Mouse (Mus musculus): ENCODE results near the gene Flot1. TPM values are rescaled to one million over a fixed set of nuclear protein-coding genes. Genes with fewer than 3 reads are reported as not detected.

The Flot1 gene
- 6.8 TPM for polyA plus RNA-seq (2014; fragmentation: Illumina TruSeq; extraction: RNeasy Lipid Tissue Mini Kit (QIAGEN cat#74804))

DNA sequence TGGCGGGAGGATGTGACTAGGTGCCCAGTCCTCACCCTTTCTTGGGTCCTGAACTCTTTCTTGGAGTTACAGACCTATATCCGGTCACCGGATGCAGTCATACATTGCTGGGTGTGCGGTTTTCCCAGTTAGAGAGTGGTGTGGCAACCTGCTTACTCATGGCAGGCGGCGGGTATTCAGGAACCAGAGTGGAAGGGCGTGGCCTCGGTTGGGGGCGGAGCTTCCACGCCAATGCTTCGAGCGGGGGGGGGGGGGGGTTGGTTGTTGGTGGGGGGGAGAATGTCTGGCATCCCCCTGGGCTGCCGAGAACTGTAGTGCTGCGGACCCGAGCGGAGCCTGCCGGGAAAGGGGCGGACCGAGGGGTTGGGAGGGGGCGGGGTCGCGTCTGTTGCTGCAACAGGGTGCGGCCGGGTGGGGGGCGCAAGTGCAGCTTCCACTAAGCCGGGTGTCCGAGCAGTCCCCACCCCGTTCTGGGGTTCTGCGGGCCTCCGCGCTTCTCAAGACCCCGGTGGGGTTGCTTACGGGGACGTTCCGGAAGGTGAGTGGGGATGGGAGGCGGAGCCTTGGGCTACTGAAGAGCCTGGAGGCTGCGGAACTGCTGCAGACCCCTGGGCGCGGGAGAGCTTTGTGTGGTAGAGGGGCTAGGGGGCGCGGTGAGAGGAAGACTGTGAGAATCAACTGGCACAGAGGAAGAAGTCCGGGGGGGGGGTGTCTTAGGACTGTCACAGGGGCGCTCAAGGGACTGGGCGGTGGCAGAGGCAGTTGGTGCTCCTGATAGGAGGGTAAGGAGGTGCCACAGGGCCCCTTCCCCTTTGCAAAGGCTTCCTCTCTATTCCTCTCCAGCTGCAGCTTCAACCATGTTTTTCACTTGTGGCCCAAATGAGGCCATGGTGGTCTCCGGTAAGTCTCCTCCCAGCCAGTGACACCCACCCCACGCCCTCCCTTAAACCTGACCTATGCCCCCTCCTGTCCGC is at the start of gene Flot1:
Gene Flot1, plus strand, starts transcription at position 267 of the 974 bp plus-strand sequence.

DNA sequence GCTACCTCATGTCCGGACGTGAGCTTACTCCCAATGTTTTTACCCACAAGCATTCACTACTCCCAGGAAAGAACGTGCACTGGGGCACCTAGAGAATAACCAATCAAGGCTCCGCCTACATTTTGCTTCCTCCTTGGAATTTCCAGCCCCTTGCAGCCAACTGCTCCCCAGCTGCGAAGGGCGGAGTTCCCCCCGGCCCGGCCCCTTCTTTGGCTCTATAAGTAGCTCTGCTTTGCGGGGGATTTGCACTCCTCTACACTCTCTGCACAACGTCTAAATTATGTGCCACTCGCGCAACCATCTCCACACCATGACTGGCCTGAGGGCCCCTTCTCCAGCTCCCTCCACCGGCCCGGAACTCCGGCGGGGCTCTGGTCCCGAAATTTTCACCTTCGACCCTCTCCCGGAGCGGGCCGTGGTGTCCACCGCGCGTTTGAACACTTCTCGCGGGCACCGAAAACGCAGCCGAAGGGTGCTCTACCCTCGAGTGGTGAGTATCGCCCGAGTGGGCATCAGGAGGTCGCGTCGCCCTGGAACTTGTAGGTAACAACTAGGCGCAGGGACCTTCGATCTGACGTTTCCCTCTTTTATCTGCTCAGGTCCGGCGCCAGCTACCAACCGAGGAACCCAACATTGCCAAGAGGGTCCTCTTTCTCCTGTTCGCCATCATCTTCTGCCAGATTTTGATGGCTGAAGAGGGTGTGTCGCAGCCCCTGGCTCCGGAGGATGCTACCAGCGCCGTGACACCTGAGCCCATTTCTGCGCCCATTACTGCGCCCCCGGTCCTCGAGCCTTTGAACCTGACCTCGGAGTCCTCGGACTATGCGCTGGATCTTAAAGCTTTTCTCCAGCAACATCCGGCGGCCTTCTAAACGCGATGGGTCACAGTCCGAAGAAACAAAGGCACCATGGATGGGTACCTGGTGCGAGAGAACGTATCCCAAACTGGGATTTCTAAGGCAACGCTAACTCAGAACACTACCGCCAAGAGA is 1.3 kb upstream of the Flot1 start, which contains the start of gene Ier3:
Gene Ier3, plus strand, starts transcription at position 246 of the 992 bp plus-strand sequence.

GRCm38 (mm10) chr17:35838122-35838544 is 15.1 kb downstream of the Flot1 start, which contains the start of gene Tubb5:
Gene Tubb5, minus strand, starts transcription at chr17:35838306.

GRCm38 (mm10) chr17:35841076-35841950 is 18.3 kb downstream of the Flot1 start, which contains the start of gene Mdc1:
Gene Mdc1, plus strand, starts transcription at chr17:35841515.

GRCm38 (mm10) chr17:35861198-35861857 is 38.3 kb downstream of the Flot1 start, which contains the start of gene Nrm:
Gene Nrm, plus strand, starts transcription at chr17:35861318.

DNA sequence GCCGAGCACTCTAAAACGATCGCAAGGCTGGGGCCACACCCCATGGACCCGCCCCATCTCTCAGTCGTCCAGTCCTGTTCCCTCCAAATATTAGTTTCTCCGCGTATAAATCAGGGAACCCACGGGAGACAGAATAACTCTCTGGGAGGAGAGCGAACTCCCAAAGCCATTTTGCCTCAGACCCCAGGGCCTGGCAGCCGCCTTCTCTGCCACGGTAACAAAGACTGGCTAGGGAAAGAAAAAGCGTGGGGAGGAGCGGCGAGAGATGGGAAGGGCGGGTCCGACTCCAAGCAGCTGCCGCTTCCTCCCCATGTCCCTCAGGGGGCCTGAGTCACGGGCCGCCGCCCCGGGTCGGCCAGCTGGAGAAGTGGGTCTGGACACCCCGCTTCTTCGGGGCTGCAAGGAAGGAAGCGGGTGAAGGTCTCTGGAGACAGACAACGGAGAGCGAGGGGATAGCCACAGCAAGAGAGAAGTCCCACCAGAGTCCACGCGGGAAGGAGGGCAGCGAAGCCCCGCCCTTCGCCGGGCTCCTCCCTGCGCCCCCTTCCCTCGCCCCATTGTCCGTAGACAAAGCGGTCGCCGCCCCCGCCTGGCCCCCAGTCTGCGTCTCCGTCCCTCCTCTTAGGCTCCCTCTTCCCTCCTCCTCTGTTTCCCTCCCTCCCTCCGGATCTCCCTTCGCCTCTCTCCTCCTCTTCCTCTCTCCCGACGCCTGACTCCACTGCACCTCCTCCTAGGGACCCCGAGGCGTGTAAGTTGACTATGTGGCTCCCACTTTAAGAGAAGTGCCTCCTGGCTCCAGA is 42.7 kb downstream of the Flot1 start, which contains the start of gene Ppp1r18:
Gene Ppp1r18, plus strand, starts transcription at position 113 of the 800 bp plus-strand sequence.

DNA sequence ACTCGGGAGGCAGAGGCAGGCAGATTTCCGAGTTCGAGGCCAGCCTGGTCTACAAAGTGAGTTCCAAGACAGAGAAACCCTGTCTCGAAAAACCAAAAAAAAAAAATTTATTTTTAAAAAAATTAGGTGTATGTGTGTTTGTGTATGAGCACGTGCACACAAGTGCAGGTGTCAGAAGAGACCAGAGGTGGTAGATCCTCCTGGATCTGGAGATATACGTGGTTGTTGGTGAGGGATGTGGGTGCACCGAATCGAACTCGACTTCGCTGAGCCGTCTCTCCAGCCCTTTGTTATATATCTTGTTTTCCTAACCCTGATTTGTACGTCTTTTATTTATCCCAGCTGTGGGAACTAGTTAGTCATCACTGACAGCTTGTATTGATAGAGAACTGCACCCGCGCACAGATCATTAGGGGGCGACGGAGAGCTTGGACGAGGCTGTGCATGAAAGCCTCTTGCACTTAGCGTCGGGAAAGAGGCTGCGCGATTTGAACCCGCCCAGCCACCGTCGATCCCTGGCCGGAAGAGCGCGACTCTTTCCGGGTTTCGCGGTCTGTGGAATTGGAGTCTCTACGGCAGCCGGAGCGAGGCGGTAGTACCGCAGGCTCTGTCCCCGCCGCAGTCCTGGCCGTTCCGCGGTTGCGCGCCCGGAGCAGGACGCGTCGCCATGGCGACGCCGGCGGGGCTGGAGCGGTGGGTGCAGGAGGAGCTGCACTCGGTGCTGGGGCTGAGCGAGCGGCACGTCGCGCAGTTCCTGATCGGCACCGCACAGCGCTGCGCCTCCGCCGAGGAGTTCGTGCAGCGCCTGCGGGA is 56.4 kb downstream of the Flot1 start, which contains the start of gene Dhx16:
Gene Dhx16, plus strand, starts transcription at position 575 of the 813 bp plus-strand sequence.

Other genes with a start within 250 kb of the Flot1 start
- gene Sfta2, start 221.7 kb upstream of the Flot1 start, polyA plus RNA-seq (2014; fragmentation: Illumina TruSeq; extraction: RNeasy Lipid Tissue Mini Kit (QIAGEN cat#74804)), result not detected
- not detected for gene Gm9573, start 196.6 kb upstream of the Flot1 start, polyA plus RNA-seq (2014; fragmentation: Illumina TruSeq; extraction: RNeasy Lipid Tissue Mini Kit (QIAGEN cat#74804))
- 0.17 TPM for gene Mucl3, start 179.5 kb upstream of the Flot1 start, polyA plus RNA-seq (2014; fragmentation: Illumina TruSeq; extraction: RNeasy Lipid Tissue Mini Kit (QIAGEN cat#74804))
- 0.48 TPM for gene Vars2, start 155.6 kb upstream of the Flot1 start, polyA plus RNA-seq (2014; fragmentation: Illumina TruSeq; extraction: RNeasy Lipid Tissue Mini Kit (QIAGEN cat#74804))
- 2.4 TPM for gene Gtf2h4, start 149.5 kb upstream of the Flot1 start, polyA plus RNA-seq (2014; fragmentation: Illumina TruSeq; extraction: RNeasy Lipid Tissue Mini Kit (QIAGEN cat#74804))
- gene Ddr1, start 118.6 kb upstream of the Flot1 start, polyA plus RNA-seq (2014; fragmentation: Illumina TruSeq; extraction: RNeasy Lipid Tissue Mini Kit (QIAGEN cat#74804)), result 7.1 TPM
- gene Ier3, start 1.5 kb upstream of the Flot1 start, polyA plus RNA-seq (2014; fragmentation: Illumina TruSeq; extraction: RNeasy Lipid Tissue Mini Kit (QIAGEN cat#74804)), result 7.2 TPM
- 165 TPM for gene Tubb5, start 15.1 kb downstream of the Flot1 start, polyA plus RNA-seq (2014; fragmentation: Illumina TruSeq; extraction: RNeasy Lipid Tissue Mini Kit (QIAGEN cat#74804))
- 27.0 TPM for gene Mdc1, start 18.3 kb downstream of the Flot1 start, polyA plus RNA-seq (2014; fragmentation: Illumina TruSeq; extraction: RNeasy Lipid Tissue Mini Kit (QIAGEN cat#74804))
- 4.5 TPM for gene Nrm, start 38.1 kb downstream of the Flot1 start, polyA plus RNA-seq (2014; fragmentation: Illumina TruSeq; extraction: RNeasy Lipid Tissue Mini Kit (QIAGEN cat#74804))
- 2.1 TPM for gene Ppp1r18, start 42.4 kb downstream of the Flot1 start, polyA plus RNA-seq (2014; fragmentation: Illumina TruSeq; extraction: RNeasy Lipid Tissue Mini Kit (QIAGEN cat#74804))
- gene Dhx16, start 56.6 kb downstream of the Flot1 start, polyA plus RNA-seq (2014; fragmentation: Illumina TruSeq; extraction: RNeasy Lipid Tissue Mini Kit (QIAGEN cat#74804)), result 17.6 TPM
- gene 2310061I04Rik, start 74.2 kb downstream of the Flot1 start, polyA plus RNA-seq (2014; fragmentation: Illumina TruSeq; extraction: RNeasy Lipid Tissue Mini Kit (QIAGEN cat#74804)), result 11.3 TPM
- gene Atat1, start 86.8 kb downstream of the Flot1 start, polyA plus RNA-seq (2014; fragmentation: Illumina TruSeq; extraction: RNeasy Lipid Tissue Mini Kit (QIAGEN cat#74804)), result 8.8 TPM
- gene Mrps18b, start 93.2 kb downstream of the Flot1 start, polyA plus RNA-seq (2014; fragmentation: Illumina TruSeq; extraction: RNeasy Lipid Tissue Mini Kit (QIAGEN cat#74804)), result 14.5 TPM
- 47.7 TPM for gene Ppp1r10, start 93.2 kb downstream of the Flot1 start, polyA plus RNA-seq (2014; fragmentation: Illumina TruSeq; extraction: RNeasy Lipid Tissue Mini Kit (QIAGEN cat#74804))
- gene Abcf1, start 146.5 kb downstream of the Flot1 start, polyA plus RNA-seq (2014; fragmentation: Illumina TruSeq; extraction: RNeasy Lipid Tissue Mini Kit (QIAGEN cat#74804)), result 63.5 TPM
- gene Gnl1, start 156.6 kb downstream of the Flot1 start, polyA plus RNA-seq (2014; fragmentation: Illumina TruSeq; extraction: RNeasy Lipid Tissue Mini Kit (QIAGEN cat#74804)), result 1.6 TPM
- 4.4 TPM for gene Prr3, start 157.0 kb downstream of the Flot1 start, polyA plus RNA-seq (2014; fragmentation: Illumina TruSeq; extraction: RNeasy Lipid Tissue Mini Kit (QIAGEN cat#74804))
- gene H2-T24, start 197.3 kb downstream of the Flot1 start, polyA plus RNA-seq (2014; fragmentation: Illumina TruSeq; extraction: RNeasy Lipid Tissue Mini Kit (QIAGEN cat#74804)), result 2.5 TPM
- gene H2-T23, start 209.6 kb downstream of the Flot1 start, polyA plus RNA-seq (2014; fragmentation: Illumina TruSeq; extraction: RNeasy Lipid Tissue Mini Kit (QIAGEN cat#74804)), result 2.5 TPM
- gene H2-T22, start 219.5 kb downstream of the Flot1 start, polyA plus RNA-seq (2014; fragmentation: Illumina TruSeq; extraction: RNeasy Lipid Tissue Mini Kit (QIAGEN cat#74804)), result 8.8 TPM
- gene Gm6034, start 219.7 kb downstream of the Flot1 start, polyA plus RNA-seq (2014; fragmentation: Illumina TruSeq; extraction: RNeasy Lipid Tissue Mini Kit (QIAGEN cat#74804)), result not detected
- gene Gm11127, start 235.1 kb downstream of the Flot1 start, polyA plus RNA-seq (2014; fragmentation: Illumina TruSeq; extraction: RNeasy Lipid Tissue Mini Kit (QIAGEN cat#74804)), result not detected